Mouse (Mus musculus): ENCODE data around the gene Ccdc61. TPM values are rescaled to one million over a fixed set of nuclear protein-coding genes. Genes with fewer than 3 reads are reported as not detected.

Gene Ccdc61
- total RNA-seq (2021) = 1 to 10 TPM; 9.0 to 9.5 TPM
- long read RNA-seq, experiment 1, transcript Ccdc61-201 (14 exons, 2,022 nt) = major isoform, 11 of 24 reads
- long read RNA-seq, experiment 1, partial matches to known transcripts = 2 of 24 reads
- long read RNA-seq, experiment 1, other reads (novel, unspliced or antisense) = 10 of 24 reads
- long read RNA-seq, experiment 2, transcript Ccdc61-201 (14 exons, 2,022 nt) = major isoform, 9 of 24 reads
- long read RNA-seq, experiment 2, partial matches to known transcripts = 1 of 24 reads
- long read RNA-seq, experiment 2, other reads (novel, unspliced or antisense) = 14 of 24 reads

DNA sequence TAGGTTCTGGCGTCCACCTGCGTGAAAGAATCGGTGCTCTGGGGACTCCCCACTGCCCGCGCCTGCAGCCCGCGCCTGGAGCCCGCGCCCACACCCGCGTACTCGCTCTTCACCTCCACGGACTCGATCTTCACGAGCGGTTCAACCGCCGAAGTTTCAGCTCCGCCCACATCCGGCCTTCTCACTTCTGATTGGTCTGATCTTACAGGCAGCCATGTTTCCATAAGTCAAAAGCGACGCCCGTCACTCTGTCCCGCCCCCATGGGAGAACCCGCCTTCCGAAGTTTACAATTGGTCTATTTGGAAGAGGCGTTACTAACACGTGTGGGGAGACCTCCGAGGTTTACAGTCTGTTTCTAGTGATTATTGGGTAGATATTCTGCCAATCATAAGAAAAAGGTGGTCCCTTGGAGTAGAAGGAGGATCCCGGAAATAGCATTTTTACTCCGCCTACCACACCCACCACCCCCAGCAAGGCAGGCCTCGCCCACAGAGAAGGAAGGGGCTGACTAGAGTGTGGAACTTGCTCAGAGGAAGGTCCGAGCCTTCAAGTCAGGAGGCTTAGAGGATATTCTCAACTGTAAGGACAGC is at the start of gene Ccdc61:
Gene Ccdc61, minus strand, starts transcription at position 175 of the 591 bp plus-strand sequence.
- intact Hi-C loops (cut with DNase I) = no loop called here
- peak; percentile 95 to 96 for DNase-seq

DNA sequence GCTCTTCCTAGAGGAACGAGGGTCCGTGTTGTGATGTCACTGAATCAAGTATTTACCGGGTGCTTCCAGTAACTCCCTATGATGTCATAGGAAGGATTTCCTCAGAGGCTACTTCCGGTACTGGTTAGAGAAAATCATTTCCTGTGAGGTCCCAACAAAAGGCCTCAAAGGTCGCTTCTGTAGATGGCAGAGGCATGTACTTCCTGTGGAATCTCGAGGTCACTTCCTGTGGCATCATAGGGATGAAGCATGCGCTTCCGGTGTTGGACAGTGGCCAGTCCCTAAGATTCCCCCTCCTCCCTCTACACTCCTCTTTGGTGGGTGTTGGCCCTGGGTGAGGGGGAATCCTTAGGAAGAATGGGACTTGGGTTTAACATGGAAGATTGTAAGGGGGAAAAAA is 49.2 kb upstream of the Ccdc61 start:
- DNase-seq = peak; percentile 32 to 44
- intact Hi-C loops (cut with DNase I) = no loop called here

DNA sequence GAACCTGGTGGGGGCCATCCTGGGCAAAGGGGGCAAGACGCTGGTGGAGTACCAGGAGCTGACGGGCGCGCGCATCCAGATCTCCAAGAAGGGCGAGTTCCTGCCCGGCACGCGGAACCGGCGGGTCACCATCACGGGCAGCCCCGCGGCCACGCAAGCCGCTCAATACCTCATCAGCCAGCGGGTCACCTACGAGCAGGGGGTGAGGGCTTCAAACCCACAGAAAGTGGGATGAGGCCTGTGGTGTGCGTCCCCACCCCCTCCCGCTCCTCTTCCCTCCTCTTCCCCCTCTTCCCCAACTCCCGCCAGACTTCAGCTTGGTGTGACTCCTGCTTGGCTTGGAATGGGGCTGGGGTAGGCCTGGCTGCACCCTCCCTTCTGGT is 48.2 kb upstream of the Ccdc61 start:
- intact Hi-C loops (cut with DNase I) = no loop called here
- DNase-seq = no peak

DNA sequence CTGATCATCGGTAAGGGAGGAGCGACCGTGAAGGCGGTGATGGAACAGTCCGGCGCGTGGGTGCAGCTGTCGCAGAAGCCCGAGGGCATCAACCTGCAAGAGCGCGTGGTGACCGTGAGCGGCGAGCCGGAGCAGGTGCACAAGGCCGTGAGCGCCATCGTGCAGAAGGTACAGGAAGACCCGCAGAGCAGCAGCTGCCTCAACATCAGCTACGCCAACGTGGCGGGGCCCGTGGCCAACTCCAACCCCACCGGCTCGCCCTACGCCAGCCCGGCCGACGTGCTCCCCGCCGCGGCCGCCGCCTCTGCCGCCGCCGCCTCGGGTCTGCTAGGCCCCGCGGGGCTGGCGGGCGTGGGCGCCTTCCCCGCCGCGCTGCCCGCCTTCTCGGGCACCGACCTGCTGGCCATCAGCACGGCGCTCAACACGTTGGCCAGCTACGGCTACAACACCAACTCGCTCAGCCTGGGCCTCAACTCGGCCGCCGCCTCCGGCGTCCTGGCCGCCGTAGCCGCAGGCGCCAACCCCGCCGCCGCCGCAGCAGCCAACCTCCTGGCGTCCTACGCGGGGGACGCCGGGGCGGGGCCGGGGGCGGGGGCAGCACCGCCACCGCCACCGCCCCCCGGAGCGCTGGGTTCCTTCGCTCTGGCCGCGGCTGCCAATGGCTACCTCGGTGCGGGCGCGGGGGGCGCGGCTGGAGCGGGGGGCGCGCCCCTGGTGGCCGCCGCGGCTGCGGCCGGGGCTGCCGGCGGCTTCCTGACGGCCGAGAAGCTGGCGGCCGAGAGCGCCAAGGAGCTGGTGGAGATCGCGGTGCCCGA is 47.6 kb upstream of the Ccdc61 start:
- intact Hi-C loops (cut with DNase I) = no loop called here
- DNase-seq = peak; percentile 67 to 75

DNA sequence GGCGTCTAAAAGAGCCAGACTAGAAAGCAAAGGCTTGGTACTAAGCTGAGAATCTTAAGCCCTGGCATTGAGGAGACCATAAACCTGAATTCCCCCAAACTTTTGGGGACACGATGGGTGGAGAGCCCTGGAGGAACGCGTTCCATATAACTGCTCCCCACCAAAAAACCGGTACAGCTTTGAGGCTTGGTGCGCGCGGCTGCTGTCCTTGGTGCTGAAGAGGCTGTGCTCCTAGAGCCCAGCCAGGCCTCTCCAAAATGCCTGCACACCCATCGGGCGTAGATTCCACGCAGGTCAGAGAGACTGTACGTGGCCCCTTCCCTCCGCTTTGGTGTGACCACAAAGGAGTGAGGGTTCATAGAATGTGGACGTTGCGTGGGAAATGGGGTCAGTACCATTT is 41.2 kb upstream of the Ccdc61 start:
- intact Hi-C loops (cut with DNase I) = loop anchor here (2.0 kb wide), 1 partner anchor 25 kb away; no protein-coding TSS in a partner anchor
- DNase-seq = peak; percentile 65 to 75

DNA sequence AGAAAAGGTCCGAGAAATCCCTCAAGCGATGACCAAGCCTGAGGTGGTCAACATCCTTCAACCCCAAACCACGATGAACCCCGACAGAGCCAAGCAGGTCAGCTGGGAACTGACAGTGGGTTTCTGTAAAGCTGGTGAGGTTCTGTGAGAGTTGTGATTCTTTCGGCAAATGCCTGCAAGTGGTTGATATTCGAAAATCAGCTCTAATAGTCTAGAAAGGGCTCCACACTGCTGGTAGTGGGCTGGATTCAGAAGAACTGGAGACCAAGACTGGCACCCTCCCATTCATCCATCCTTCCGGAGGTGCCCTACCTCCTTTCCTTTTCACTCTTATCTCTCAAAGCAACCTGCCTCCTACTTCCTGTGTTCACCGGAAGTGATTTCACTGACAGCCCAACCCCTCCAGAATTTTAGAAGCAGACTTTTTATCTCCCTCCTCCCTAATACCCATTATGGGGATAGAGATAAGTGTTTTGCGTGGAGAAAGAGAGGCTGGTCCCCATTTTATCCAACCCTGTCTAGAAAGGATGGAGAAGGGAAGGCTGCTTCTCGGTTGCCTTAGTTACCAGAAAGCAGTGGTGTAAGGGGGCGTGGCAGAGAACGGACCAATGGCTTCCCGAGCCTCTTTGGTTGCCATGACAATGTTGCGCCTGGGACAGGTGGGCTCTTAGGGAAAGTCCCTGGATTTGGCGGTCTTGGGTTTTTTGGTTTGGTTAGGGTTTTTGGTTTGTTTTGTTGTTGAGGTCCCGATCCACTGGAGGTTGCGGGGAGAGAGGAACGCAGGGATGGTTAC is 40.5 kb upstream of the Ccdc61 start:
- intact Hi-C loops (cut with DNase I) = loop anchor here (2.0 kb wide), 1 partner anchor 24 kb away; no protein-coding TSS in a partner anchor
- DNase-seq = no peak

DNA sequence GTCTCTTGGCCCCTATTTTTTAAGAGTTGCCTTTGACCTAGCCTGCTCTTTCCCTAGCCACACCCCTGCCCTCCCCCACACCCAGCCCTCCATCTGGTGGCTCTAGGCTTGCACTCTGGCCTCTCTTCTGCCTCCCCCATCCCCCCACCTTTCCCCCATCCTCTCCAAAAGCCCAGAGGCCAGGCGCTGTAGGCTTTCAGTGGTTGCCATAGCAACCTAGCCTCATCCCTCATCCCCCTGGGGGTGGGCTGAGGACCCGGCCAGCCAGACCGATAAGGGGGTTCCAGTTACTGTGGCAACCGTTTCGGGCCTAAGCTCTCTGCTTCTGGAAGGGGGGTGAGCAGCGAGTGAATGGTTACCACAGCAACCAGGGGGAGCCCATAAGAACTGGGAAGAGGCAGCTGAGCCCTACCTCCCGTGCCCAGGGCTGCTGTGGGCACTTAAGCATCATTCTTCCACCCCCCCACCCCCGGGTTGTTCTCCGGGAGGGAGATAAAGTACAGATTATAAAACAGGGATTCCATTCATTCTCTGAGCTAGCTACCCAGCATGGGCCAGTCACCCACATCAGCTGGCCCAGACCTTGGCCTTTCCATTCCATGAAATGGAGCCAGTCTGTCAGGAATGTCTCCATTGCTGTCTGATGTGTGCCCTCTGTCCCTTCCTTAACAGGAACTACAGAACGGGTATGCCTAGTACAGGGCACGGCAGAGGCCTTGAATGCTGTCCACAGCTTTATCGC is 39.7 kb upstream of the Ccdc61 start:
- DNase-seq = no peak
- intact Hi-C loops (cut with DNase I) = loop anchor here (2.0 kb wide), 1 partner anchor 23 kb away; no protein-coding TSS in a partner anchor

DNA sequence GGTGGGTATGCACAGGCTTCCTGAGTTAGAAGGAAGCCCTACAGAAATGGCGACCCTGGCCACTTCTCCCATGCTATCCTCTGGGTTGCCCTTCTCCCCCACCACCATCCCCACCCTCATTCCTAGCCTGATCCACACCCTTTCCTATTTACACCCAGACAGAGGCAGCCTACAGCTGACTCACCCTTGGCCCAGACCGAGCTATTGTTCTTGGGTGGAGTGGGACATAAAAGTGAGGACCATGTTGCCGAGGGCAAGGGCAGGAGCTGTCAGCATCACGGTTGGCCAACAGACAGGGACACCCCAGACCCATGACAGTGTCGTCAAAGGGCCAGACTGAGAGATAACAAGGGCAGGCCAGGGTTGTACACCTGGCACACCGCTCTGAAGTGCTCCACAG is 37.9 kb upstream of the Ccdc61 start:
- intact Hi-C loops (cut with DNase I) = no loop called here
- DNase-seq = peak; percentile 53 to 58

DNA sequence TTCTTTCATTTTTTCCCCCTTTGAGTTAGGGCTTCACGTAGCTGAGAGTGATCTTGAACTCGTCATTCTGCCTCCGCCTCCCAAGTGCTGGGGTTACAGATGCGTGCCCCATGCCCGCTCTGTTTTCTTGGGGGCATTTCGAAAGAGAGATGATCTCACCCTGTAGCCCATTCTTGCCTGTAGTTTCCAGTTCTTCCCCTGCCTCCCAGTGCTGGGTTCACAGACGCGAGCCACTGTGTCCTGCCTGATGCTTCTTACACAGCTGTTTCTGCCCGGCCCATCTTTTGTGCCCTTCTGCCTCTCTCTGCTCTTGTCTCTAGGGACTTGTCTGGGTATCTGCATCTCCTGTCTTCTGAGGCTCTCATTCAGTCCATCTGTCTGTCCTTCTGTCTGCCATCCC is 32.6 kb upstream of the Ccdc61 start:
- no peak for DNase-seq

DNA sequence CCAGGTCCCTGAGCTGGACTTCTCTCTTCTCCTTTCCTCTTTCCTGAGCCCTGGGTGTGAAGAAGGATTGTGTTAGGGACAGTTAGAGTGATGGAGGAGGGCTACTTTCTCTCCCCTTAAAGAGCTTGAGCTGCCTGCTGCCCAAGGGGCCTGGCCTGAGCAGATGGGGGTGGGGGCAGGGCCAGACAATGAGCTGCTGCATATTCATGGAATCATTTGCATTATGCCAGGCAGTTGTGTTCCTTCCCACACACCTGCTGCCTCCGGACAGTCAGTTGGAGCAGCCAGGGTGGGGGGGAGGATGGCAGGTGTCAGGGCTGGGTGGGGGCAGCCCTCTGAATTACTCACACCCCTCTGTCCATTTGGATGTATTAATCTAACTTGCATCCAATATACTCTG is 32.2 kb upstream of the Ccdc61 start:
- intact Hi-C loops (cut with DNase I) = no loop called here
- DNase-seq = no peak

More for the DNA sequence above, 32.6 kb upstream of the Ccdc61 start:
- intact Hi-C loops (cut with DNase I) = no loop called here

DNA sequence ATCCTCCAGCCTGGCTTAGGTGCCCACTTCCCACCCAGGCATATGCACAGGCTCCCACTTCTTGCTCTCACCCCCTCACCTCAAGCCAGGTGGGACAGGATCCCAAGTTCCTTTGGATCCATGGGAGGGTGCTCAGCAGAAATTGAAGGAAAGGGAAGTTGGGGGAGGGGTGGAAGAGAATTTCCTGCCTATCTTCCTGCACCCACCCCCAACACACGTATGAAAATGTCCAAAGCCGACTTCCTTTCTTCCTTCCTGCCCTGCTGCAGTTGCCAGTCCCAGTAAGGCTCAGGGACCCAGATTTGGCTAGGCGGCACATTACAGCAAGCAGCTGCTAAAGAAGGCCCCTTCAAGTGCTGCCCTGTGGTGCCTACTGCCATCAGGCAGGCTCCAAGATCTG is 17.5 kb upstream of the Ccdc61 start:
- peak; percentile 27 to 43 for DNase-seq
- intact Hi-C loops (cut with DNase I) = loop anchor here (2.0 kb wide), 1 partner anchor 23 kb away; no protein-coding TSS in a partner anchor

DNA sequence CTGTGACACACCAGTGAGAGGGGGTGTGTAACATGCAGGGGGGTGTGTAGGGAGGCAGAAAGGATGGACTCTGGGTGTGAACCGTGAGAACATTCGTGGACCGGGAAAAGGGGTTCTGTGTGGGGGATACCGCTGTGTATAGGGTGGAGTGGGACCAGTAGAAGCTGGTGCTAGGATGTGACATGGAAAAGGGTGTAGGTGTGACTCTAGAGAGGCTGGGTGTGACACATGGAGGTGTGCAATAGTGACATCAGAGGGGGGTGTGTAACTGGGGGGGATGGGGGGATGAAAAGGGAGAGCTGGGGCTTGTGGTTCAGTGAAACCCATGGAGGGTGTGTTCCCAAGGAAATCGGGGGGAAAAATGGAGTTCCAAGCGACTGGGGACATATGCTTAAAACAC is 16.7 kb upstream of the Ccdc61 start:
- DNase-seq = no peak
- intact Hi-C loops (cut with DNase I) = loop anchor here (2.0 kb wide), 1 partner anchor 24 kb away; no protein-coding TSS in a partner anchor

DNA sequence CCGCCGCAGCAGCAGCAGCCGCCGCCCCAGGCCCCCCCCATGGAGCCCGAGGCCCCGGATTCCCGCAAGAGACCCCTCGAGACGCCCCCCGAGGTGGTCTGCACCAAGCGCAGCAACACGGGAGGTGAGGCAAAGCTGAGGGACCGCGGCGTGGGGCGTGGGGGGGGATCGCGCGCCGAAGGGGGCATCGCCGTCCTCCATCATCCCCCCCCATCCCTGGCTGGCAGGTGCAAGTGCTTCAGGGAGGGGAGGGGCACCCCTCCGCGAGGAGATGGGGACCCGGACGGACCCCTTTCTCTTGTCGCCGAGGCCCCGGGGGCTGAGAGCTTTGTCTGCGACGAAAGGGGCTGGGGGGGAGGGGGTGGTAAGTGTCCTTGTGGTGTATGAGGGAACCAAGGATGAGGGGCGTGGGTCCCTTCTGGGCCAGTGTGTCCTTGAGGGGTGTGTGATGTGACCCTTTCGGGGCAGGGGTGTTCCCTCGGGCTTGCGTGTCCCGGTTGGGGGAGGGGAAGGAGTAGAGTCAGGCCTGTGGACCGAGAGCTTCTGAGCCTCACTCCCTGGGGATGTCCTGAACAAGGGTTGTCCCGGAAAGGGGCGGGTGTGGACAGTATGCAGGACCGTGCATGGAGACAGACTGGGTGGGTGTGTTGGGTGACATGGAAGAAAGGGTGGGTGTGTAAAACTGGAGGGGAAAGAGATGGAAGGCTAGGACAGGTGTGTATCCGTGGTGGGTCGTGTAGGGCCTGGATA is 16.0 kb upstream of the Ccdc61 start:
- peak; percentile 43 to 58 for DNase-seq
- intact Hi-C loops (cut with DNase I) = loop anchor here (2.0 kb wide), 1 partner anchor 25 kb away; no protein-coding TSS in a partner anchor

DNA sequence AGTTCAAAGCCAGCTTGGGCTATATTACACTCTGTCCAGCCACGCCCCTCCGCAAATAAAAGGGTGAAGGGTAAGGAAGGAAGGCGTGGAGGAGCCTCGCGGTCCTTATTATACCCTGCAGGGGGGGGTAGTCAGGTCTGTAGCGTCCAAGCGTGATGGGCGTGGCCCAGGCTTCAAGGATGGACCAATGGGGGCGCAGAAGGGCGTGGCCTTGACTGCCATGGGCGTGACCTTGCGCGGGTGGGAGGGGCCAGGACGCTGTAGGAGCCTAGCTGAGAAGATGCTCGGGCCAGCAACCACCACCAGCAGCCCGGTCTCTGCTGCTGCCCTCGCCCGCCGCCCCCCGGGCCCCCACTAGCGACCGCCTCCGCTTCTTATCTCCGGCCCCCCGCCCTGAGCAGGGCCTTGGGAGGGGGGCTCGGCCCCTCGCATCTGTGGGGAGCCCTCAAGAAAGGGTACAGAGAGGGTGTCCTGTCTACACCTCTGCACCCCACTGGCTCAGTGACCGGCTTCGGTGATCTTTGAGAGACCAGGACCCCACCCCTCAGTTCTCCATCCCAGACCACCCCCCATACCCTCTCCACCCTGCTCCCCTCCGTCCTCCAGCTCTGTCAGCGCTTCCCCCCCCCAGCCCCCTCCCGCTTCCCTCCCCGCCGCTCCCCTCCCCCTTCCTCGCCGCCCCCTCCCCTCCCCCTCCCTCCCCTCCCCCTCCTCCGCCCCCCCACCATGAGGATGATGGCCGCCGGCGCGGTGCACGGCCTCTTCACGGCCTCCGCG is 15.1 kb upstream of the Ccdc61 start, which contains the start of gene Nova2:
Gene Nova2, plus strand, starts transcription at position 727 of the 777 bp plus-strand sequence.
- intact Hi-C loops (cut with DNase I) = no loop called here
- peak; percentile 87 for DNase-seq

DNA sequence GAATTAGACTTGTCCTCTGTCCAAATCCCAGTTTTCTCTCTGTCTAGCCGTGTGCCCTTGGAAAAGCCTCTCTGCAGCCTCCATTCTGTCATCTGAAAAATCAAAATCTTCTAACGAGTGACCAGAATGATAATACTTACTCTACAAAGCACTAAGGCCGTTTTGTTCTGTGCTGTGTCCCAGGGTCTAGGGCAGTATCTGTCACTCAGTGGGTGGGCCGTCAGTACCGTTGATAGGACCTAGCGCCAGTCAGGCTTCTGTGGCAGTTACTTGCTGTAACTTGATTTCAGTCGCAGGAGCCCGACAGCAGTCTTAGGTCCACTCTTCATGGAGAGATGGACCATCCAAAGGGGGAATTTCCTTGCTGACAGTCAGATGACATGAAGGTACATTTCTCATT is 14.1 kb upstream of the Ccdc61 start:
- DNase-seq = no peak
- intact Hi-C loops (cut with DNase I) = no loop called here

DNA sequence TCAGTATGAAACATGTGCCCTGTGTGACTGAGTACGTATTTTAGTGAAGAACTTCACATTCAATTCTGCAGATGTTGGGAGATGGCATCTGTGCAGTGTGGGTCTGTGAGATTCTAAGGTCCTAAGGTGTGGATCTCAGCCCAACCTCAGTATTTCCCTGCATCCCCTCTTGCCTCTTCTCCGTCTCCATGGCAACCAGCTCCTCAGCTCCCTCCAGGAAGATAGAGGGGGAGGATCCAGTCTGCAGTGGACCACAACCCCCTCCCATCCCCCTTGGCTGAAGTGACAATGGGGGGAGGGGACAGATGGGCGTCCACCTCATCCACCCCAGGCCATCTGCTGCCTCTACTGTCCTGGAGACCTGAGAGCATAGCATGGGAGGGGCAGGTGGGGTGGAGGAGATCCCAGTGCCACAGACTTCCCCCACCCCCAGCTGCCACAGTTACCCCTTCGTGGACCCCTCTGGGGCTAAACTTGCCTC is 13.5 kb upstream of the Ccdc61 start:
- no peak for DNase-seq
- intact Hi-C loops (cut with DNase I) = loop anchor here (2.0 kb wide), 1 partner anchor 43 kb away; no protein-coding TSS in a partner anchor

DNA sequence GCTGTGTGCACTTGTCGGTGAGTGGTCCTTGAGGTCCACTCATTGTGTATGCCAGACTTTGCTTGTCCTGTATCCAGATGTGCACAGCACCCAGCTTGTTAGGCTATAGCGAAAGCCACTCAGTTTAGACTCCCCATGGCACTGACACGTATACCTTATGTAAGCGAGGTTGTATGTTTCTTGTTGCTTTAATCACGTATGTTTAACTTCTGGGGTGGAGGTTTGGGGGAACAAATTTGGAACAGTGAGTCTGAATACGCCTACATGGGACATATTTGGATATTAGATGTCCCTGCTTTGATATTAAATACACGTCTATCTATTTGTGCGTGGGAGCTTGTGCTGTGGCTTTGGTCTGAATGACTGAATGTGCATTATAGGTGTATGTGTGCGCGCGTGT is 13.1 kb upstream of the Ccdc61 start:
- no peak for DNase-seq
- intact Hi-C loops (cut with DNase I) = loop anchor here (2.0 kb wide), 1 partner anchor 44 kb away; no protein-coding TSS in a partner anchor

DNA sequence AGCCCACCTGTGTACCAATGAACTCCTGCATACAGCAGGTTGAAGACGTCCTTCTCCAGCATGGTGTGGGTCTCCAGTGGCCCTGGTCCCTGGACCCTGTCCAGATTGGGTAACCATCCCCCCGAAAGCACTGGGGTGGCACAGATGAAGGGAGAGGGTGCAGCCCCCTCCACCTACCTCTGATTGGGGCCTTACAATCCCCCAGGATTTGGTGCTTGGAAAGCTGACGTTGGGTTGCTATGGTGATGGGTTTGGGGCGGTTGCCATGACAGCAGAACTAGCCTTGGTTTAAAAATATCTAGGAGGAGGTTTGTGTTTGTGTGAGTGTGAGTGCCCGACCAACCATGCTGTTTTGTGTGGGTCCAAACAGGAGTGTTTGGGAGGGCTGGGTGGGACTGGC is 12.6 kb upstream of the Ccdc61 start:
- intact Hi-C loops (cut with DNase I) = loop anchor here (2.0 kb wide), 1 partner anchor 44 kb away; no protein-coding TSS in a partner anchor
- DNase-seq = no peak

Measured in heart, postnatal 14 days (tissue).